Mouse (Mus musculus) embryonic facial prominence, embryonic 14.5 days (tissue): ENCODE results near the gene Vwa8. TPM values are rescaled to one million over a fixed set of nuclear protein-coding genes. Genes with fewer than 3 reads are reported as not detected.

Experiments used
- ATAC-seq: fragments of 200-750 bp; cut with Nextera tagmentation; 2 replicates; pipeline ENCODE4 v1.8.0; 2017; ENCODE audit warnings: low read depth, moderate number of reproducible peaks, moderate TSS enrichment
- DNase-seq: peaks from one replicate; pipeline ENCODE4 v3.0.0-alpha.2; 2015; ENCODE audit warnings: low spot score
- H3K27ac ChIP-seq: fragments of 300-500 bp; sonication (generic); replicated peaks from 2 replicates; pipeline ENCODE4 v1.5.1; 2014; ENCODE audit warnings: low read depth, mild to moderate bottlenecking, low read length, moderate library complexity
- H3K27me3 ChIP-seq: fragments of 300-500 bp; sonication (generic); replicated peaks from 2 replicates; pipeline ENCODE4 v1.6.1; 2014; ENCODE audit warnings: low read length; ENCODE audit not compliant: control insufficient read depth, insufficient read depth
- H3K36me3 ChIP-seq: fragments of 300-500 bp; sonication (generic); 2 replicates; pipeline ENCODE4 v1.6.1; 2014; ENCODE audit warnings: low read length, mixed read lengths; ENCODE audit not compliant: control insufficient read depth, insufficient read depth
- H3K4me1 ChIP-seq: fragments of 300-500 bp; sonication (generic); 2 replicates; pipeline ENCODE4 v1.6.1; 2014; ENCODE audit warnings: antibody characterized with exemption, low read length; ENCODE audit not compliant: control insufficient read depth, insufficient read depth
- H3K4me2 ChIP-seq: fragments of 300-500 bp; sonication (generic); 2 replicates; pipeline ENCODE4 v1.6.1; 2014; ENCODE audit warnings: low read depth, mild to moderate bottlenecking, low read length, moderate library complexity, mixed read lengths
- H3K4me3 ChIP-seq: fragments of 300-500 bp; sonication (generic); 2 replicates; pipeline ENCODE4 v1.5.1; 2014; ENCODE audit warnings: low read depth, mild to moderate bottlenecking, low read length
- H3K9ac ChIP-seq: fragments of 300-500 bp; sonication (generic); 2 replicates; pipeline ENCODE4 v1.6.1; 2014; ENCODE audit warnings: low read depth, mild to moderate bottlenecking, low read length, moderate library complexity, mixed read lengths
- H3K9me3 ChIP-seq: fragments of 300-500 bp; sonication (generic); 2 replicates; pipeline ENCODE4 v1.6.1; 2016; ENCODE audit warnings: low read length; ENCODE audit not compliant: control insufficient read depth
- WGBS: fragments of 180-500 bp; shearing (Covaris S2); extraction: QIAGEN DNeasy Blood & Tissue Kit; methylation state at CpG from one replicate; pipeline ENCODE4 v1.1.7; 2014; 5-methylcytosine and 5-hydroxymethylcytosine counted together
- polyA plus RNA-seq: library from polyadenylated mRNA; unstranded; fragments of >200 nt; fragmentation: Nextera tagmentation; extraction: Ambion mirVana; gene quantifications from 2 replicates; pipeline ENCODE4 v1.2.1, GENCODE M21; 2014

Gene Vwa8
- polyA plus RNA-seq, 1 experiment from 2014 or later, result 11.7 TPM

DNA sequence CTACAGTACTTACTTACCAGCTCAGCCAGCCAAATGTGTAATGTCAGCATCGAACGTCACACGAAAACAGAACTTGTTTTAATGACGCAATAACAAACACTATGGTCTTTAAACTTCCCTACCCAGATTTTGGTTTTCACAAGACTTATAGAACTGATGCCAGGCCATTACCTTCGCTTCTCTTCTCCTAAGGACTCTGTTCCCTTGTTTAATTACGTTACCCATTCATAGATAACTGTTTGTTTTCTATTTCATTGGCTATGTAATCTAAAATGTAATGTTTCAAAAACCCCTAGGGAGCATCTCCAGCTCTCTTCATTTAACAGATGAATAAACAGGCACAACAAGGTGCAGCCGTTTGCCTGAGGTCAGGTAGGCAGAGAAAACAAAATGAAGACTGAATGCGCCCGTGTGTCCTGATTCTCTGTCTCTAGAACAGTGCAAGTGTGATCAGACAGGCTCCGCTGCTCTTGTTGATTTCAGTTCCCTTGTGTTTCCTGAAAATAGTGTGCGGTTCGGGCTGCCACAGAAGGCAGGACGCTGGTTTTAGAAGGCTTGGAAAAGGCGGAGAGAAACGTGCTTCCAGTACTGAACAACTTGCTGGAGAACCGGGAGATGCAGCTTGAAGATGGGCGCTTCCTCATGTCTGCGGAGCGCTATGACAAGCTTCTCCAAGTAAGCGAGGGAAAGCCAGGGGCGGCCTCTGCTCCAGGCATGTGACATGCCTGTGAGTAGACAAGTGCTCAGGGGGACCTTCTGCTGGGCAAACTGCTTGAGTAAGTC lies 76.1 kb downstream of the Vwa8 start:
- DNase-seq (no peak), ATAC-seq (no peak)
- Histone ChIP-seq H3K4me3 (no peak overlapping the region), H3K9me3 (no peaks in the 10 kb centered on the region), H3K4me2 (no peak overlapping the region), H3K4me1 (no peaks in the 10 kb centered on the region), H3K9ac (no peak overlapping the region), H3K27me3 (no peaks in the 10 kb centered on the region), H3K27ac (no peak overlapping the region), H3K36me3 (no peaks in the 10 kb centered on the region)
- 78% methylated on average over 21 of the region's 21 CpGs for WGBS

DNA sequence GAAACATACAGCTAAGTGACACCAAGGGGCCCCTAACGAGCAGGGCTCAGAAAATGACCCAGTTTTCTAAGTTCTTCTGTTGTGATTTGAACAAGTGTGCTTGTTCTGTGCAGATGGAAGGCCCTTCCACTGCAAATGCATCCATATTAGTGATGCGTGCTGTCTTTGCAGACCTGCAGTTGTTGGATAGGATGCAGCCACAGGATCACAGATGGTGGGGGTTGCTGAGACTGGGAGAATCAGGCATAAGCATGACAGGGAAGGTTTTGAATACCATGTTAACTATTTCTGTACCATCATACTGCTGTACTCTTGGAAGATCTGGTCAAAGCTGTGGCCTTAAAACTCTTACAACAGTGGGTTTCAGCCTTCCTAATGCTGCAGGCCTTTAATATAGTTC lies 83.2 kb downstream of the Vwa8 start:
- H3K4me3 ChIP-seq, result no peak overlapping the region
- H3K9ac ChIP-seq, result no peak overlapping the region
- H3K36me3 ChIP-seq, result peaks cover 9% of the 10 kb centered on the region
- H3K27ac ChIP-seq, result no peak overlapping the region
- 62% methylated on average over 2 of the region's 2 CpGs for whole genome bisulfite sequencing
- H3K4me2 ChIP-seq, result no peak overlapping the region
- H3K9me3 ChIP-seq, result no peaks in the 10 kb centered on the region
- DNase-seq, result no peak
- ATAC-seq, result no peak
- H3K4me1 ChIP-seq, result no peaks in the 10 kb centered on the region
- no peaks in the 10 kb centered on the region for H3K27me3 ChIP-seq

DNA sequence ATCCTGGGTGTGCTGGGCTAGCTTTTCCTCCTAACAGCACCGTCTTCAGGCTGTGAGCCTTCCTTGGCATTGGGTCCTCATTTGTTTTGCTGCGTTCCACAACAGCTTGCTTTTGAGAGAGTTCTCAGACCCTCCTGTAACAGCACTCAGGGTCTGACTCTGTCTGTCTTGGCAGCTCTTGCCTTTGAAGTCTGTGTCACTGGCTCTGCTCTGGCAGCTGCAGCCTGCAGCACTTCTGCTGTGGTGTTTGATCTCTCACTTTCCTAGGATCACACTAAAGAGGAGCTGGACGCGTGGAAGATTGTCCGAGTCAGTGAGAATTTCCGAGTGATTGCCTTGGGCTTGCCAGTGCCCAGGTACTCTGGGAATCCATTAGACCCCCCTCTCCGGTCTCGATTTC lies 84.5 kb downstream of the Vwa8 start:
- ATAC-seq (no peak), DNase-seq (no peak)
- WGBS, result 58% methylated on average over 8 of the region's 8 CpGs

DNA sequence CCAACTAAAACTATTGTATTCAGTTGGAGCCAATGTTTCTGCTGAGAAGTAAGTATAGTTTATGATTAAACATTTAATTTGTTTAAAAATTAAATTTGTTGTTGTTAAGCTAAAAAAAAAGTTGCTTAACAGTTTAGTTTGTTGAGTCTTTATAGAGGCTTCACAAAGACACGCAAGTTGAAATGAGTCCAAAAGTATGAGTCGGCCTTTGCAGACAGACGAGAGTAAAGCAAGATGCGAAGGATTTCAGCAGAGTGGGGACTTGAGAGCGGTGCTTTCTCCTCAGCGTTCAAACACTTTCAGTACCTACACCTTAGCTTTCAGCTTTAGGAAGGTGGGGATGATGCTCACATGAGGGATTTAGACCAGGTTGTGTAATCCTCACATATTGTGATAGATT lies 85.7 kb downstream of the Vwa8 start:
- H3K36me3 ChIP-seq, result peaks cover 9% of the 10 kb centered on the region
- H3K27ac ChIP-seq, result no peak overlapping the region
- DNase-seq, result peak; percentile 35
- no peak overlapping the region for H3K9ac ChIP-seq
- no peak overlapping the region for H3K4me3 ChIP-seq
- H3K27me3 ChIP-seq, result no peaks in the 10 kb centered on the region
- WGBS, result 76% methylated on average over 6 of the region's 6 CpGs
- H3K4me1 ChIP-seq, result no peaks in the 10 kb centered on the region
- ATAC-seq, result no peak
- H3K9me3 ChIP-seq, result no peaks in the 10 kb centered on the region
- H3K4me2 ChIP-seq, result no peak overlapping the region

More for the DNA sequence above, 84.5 kb downstream of the Vwa8 start:
- Histone ChIP-seq H3K9ac (no peak overlapping the region), H3K4me2 (no peak overlapping the region), H3K9me3 (no peaks in the 10 kb centered on the region), H3K27me3 (no peaks in the 10 kb centered on the region), H3K27ac (no peak overlapping the region), H3K4me3 (no peak overlapping the region), H3K36me3 (peaks cover 9% of the 10 kb centered on the region), H3K4me1 (no peaks in the 10 kb centered on the region)

DNA sequence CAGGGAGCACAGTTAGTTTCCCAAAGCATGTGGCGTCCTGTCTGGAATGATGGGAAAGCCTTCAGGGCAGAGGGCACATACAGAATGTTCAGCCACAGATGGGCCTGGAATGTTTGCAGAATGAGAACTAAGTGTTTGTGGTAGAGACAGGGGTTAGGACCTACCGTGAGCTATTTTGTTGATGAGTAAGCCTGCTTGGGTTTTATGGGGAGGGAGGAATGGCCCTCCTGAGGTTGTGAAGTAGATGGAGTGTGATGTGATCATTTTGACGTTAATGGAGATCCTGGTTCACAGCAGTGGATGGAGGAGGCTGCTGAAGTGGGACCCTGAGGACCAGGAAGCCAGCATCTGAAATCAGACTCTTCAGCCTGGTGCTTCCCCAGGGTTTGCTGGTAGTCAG lies 86.9 kb downstream of the Vwa8 start:
- Histone ChIP-seq H3K27ac (no peak overlapping the region), H3K9me3 (no peaks in the 10 kb centered on the region), H3K27me3 (no peaks in the 10 kb centered on the region), H3K4me3 (no peak overlapping the region), H3K36me3 (peaks cover 8% of the 10 kb centered on the region), H3K4me2 (no peak overlapping the region), H3K9ac (no peak overlapping the region), H3K4me1 (no peaks in the 10 kb centered on the region)
- ATAC-seq, result peak; percentile 22; the same call in 1 of the 2 replicates
- WGBS, result 50% methylated on average over 3 of the region's 3 CpGs
- no peak for DNase-seq

DNA sequence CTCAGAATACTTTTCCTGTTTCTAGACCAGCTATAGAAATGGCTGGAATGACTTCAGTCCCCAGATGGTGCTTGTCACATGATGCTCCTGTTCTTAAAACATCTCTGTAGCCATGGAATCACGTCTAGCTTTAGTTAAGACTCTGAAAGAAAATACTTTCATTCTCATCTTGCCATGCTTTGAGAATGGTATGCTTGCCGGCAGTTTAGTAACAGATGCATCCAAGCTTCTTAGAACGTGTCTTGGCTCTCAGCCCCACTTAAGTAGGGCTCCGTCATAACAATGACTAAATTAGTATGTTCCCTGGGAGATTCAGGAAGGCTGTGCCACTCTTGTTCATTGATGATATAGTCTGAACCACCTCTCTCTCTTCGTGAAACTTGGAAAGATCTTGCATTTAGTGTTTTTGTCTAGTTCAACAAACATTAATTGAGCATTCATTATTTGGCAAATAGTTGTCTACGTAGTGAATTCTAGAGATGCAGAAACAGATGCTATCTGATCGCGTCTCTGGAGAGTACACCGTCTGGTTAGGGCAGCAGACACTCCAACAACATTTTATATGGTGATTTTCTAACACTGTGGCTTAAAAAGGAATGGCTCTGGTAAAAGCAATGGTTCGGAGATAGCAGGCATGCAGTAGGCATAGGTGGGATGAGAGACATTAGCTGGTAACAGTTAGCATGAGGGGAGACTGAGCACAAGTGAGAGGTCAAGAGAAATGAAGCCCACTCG lies 93.1 kb downstream of the Vwa8 start:
- H3K4me3 ChIP-seq, result no peak overlapping the region
- H3K36me3 ChIP-seq, result peaks cover 2% of the 10 kb centered on the region; the same call in 1 of the 2 replicates
- 0 out of 2 replicates have a peak, but pooled peaks have one; percentile 9 for ATAC-seq
- H3K4me1 ChIP-seq, result no peaks in the 10 kb centered on the region
- H3K27ac ChIP-seq, result no peak overlapping the region
- DNase-seq, result peak; percentile 68
- H3K9ac ChIP-seq, result no peak overlapping the region
- 66% methylated on average over 11 of the region's 11 CpGs for WGBS
- H3K4me2 ChIP-seq, result no peak overlapping the region
- H3K9me3 ChIP-seq, result no peaks in the 10 kb centered on the region
- H3K27me3 ChIP-seq, result no peaks in the 10 kb centered on the region

DNA sequence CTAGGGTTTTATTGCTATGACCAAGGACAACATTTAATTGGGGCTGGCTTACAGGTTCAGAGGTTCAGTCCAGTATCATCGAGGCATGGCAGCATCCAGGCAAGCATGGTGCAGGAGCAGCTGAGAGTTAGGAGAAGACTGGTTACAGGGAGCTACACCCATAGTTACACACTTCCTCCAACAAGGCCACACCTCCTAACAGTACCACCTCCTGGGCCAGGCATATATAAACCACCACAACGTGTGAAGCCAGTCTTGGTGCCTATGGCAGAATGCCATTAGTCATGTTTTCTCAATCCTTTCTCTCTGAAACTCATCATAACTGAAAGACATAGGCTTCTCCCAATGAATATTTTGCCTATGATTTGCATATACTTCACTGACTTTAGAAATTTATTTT lies 106.9 kb downstream of the Vwa8 start:
- ATAC-seq, result no peak
- no peak overlapping the region for H3K27ac ChIP-seq
- H3K4me2 ChIP-seq, result no peak overlapping the region
- no peaks in the 10 kb centered on the region for H3K4me1 ChIP-seq
- H3K9ac ChIP-seq, result no peak overlapping the region
- no peak overlapping the region for H3K4me3 ChIP-seq
- H3K9me3 ChIP-seq, result no peaks in the 10 kb centered on the region
- no peak for DNase-seq
- H3K36me3 ChIP-seq, result no peaks in the 10 kb centered on the region
- WGBS, result 75% methylated on average over 2 of the region's 2 CpGs
- no peaks in the 10 kb centered on the region for H3K27me3 ChIP-seq

DNA sequence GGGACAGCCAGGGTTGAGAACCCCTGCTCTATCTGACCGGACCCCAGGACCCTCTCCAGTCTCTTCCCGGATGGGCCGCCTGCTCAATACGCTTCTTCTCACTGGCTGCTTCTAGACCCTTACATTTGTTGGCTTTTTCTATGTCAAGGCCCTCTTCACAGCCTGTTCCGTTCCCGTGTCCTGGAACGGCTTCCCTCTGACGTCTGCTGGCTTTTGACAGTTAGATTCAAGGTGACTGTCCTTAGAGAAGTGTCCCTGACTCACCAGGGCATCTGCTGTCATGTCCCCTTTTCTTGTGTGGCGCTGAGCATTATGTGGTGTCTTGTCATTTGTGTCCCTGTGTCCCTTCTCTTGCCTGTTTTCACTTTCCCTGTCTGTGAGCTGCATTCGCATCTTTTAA lies 121.8 kb downstream of the Vwa8 start:
- H3K36me3 ChIP-seq, result no peaks in the 10 kb centered on the region
- DNase-seq (no peak), ATAC-seq (no peak)
- H3K4me3 ChIP-seq, result no peak overlapping the region
- no peaks in the 10 kb centered on the region for H3K4me1 ChIP-seq
- H3K27me3 ChIP-seq, result no peaks in the 10 kb centered on the region
- no peaks in the 10 kb centered on the region for H3K9me3 ChIP-seq
- no peak overlapping the region for H3K27ac ChIP-seq
- H3K9ac ChIP-seq, result no peak overlapping the region
- no peak overlapping the region for H3K4me2 ChIP-seq
- WGBS, result 85% methylated on average over 10 of the region's 10 CpGs
